Mouse (Mus musculus) adrenal gland, postnatal 10 days (tissue): ENCODE data around the gene Adgrb2. TPM values are rescaled to one million over a fixed set of nuclear protein-coding genes. Genes with fewer than 3 reads are reported as not detected.

Experiments used
- total RNA-seq, 2 experiments: library from RNA; stranded (reverse); gene quantifications; 2 replicates each; pipeline ENCODE4 v1.2.3; 2021

The Adgrb2 gene
- total RNA-seq, 2 experiments from 2014 or later, result 13.4 to 16.4 TPM

Other genes with a start within 250 kb of the Adgrb2 start
- 10 to 100 TPM; 64.3 to 83.7 TPM for gene Khdrbs1, start 242.6 kb upstream of the Adgrb2 start, total RNA-seq
- 100 to 1,000 TPM; 260 to 289 TPM for gene Ptp4a2, start 173.7 kb upstream of the Adgrb2 start, total RNA-seq
- gene Spocd1, start 55.6 kb upstream of the Adgrb2 start, total RNA-seq, result under 1 TPM; 0.15 to 0.30 TPM
- 10 to 100 TPM; 29.4 to 33.8 TPM for gene Col16a1, start 63.0 kb downstream of the Adgrb2 start, total RNA-seq
- gene Pef1, start 117.7 kb downstream of the Adgrb2 start, total RNA-seq, result 10 to 100 TPM; 51.4 to 54.6 TPM
- gene Hcrtr1, start 154.5 kb downstream of the Adgrb2 start, total RNA-seq, result 1 to 10 TPM in 1 of 2 experiments, under 1 TPM in 1; 0.78 to 1.7 TPM
- gene Tinagl1, start 190.3 kb downstream of the Adgrb2 start, total RNA-seq, result 100 to 1,000 TPM in 1 of 2 experiments, 10 to 100 TPM in 1; 69.2 to 114 TPM
- not detected for gene Gm853, start 237.5 kb downstream of the Adgrb2 start, total RNA-seq